Mouse (Mus musculus): ENCODE measurements around the gene Spdye4b.

DNA sequence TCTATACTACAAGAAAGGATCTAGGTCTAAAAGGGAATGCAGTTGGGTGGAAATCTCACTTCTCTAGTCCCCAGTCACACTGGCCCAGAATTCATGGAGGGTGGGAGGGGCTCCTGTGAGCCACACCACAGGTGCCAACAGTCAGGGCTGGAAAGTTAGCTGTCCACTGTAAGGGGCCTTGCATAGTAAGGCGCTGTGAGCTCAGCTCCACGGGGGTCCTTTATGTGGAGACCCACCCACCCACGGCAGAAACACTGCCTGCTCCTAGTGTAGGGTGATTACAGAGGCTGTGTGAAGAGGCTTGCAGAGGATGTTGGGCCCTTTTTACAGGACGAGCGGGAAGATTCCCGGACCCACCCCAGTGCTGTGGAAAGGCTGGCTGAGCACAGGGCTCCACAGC, 71.2 kb downstream of the Spdye4b start:
- TF ChIP-seq CTCF (IDR thresholded peaks at IDR 0.05; ENCODE audit: control insufficient read depth, insufficient read depth, insufficient replicate concordance, low read depth, low read length) (no peak), POLR2A (IDR thresholded peaks at IDR 0.05; ENCODE audit: control insufficient read depth, low read depth, low read length) (no peak)
